In the genomic region with DNA sequence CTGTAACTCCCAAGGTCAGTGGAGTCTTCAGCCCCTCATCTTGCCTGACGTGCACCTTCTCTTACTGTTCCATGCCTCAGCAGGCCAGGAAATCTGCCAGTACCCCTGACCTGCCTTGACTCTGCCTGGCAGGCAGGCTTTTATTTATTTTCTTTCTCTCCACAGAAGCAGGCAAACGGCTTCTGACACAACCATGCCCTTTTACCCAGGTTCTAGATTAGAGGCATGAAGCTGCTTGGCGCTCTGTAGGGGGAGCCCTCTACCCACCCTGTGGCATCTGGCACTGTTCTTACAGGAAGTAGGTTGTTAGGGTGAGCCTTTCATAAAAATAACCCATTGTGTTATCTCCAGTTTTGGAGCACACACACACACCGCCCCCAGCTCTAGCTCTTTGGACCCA, we compare ENCODE assay signal across 9 mouse cellular contexts. TPM values are rescaled to one million over a fixed set of nuclear protein-coding genes. Genes with fewer than 3 reads are reported as not detected.
DNase-seq lines count a peak whose midpoint lies in the region; ATAC-seq lines count a peak whose summit lies in the region.
"Had no signal": no experiment of that assay in that cellular context is flagged by ENCODE, and none has a peak within 500 bp of the region (broad histone marks: within the 10 kb centered on the region; RNA-seq: fewer than 3 reads in every experiment).

No protein-coding gene starts in this region.

- H3K4me3 ChIP-seq in forebrain, embryonic 11.5 days (ENCODE audit: low read depth, low read length), result no peak overlapping the region
- H3K4me3 ChIP-seq: embryonic facial prominence, embryonic 13.5 days; liver, embryonic 15.5 days had no signal

- peaks cover 3% of the 10 kb centered on the region for H3K4me1 ChIP-seq in forebrain, embryonic 11.5 days (replicated peaks; ENCODE audit: control insufficient read depth, insufficient read depth, low read length)

- intact Hi-C loops in left cerebral cortex, postnatal 14 days (cut with DNase I), result no loop called here

- no peak overlapping the region for H3K4me2 ChIP-seq in forebrain, embryonic 11.5 days (ENCODE audit: low read depth, low read length, severe bottlenecking)
- H3K4me2 ChIP-seq: embryonic facial prominence, embryonic 13.5 days; liver, embryonic 15.5 days had no signal

- peak; percentile 29 to 34 for DNase-seq in spleen, postnatal 36 days (ENCODE audit: low spot score in 2 of 2)
- DNase-seq in spleen, postnatal 4 days (ENCODE audit: low spot score in 2 of 2), result no peak
- peak; percentile 77 for DNase-seq in adrenal gland, postnatal 14 days
- peak; percentile 24 for DNase-seq in kidney, postnatal 10 days
- DNase-seq in thymus, postnatal 36 days, result peak; percentile 37 to 55
- DNase-seq in left cerebral cortex, postnatal 14 days (ENCODE audit: low spot score in 2 of 2), result no peak
- DNase-seq in forebrain, embryonic 11.5 days (ENCODE audit: low spot score), result no peak

- H3K9me3 ChIP-seq in forebrain, embryonic 11.5 days (ENCODE audit: control insufficient read depth, low read length), result no peaks in the 10 kb centered on the region
- H3K9me3 ChIP-seq: embryonic facial prominence, embryonic 13.5 days; liver, embryonic 15.5 days had no signal

- no peak overlapping the region for H3K27ac ChIP-seq in forebrain, embryonic 11.5 days (ENCODE audit: low read depth, low read length)
- H3K27ac ChIP-seq: embryonic facial prominence, embryonic 13.5 days; liver, embryonic 15.5 days had no signal

- 86% methylated on average over 4 of the region's 4 CpGs for WGBS in forebrain, embryonic 11.5 days

- ATAC-seq in forebrain, embryonic 11.5 days (replicated peaks; ENCODE audit: low FRiP score), result no peak

- no peaks in the 10 kb centered on the region for H3K27me3 ChIP-seq in forebrain, embryonic 11.5 days (ENCODE audit: control insufficient read depth, insufficient read depth, low read length)
- H3K27me3 ChIP-seq: embryonic facial prominence, embryonic 13.5 days; liver, embryonic 15.5 days had no signal

- H3K9ac ChIP-seq in forebrain, embryonic 11.5 days (ENCODE audit: low read length), result no peak overlapping the region
- H3K9ac ChIP-seq: embryonic facial prominence, embryonic 13.5 days; liver, embryonic 15.5 days had no signal

- peaks cover 17% of the 10 kb centered on the region for H3K36me3 ChIP-seq in forebrain, embryonic 11.5 days (ENCODE audit: control insufficient read depth, insufficient read depth, low read length)

RNA-seq across cellular contexts. Expression of gene Dynlrb1, which starts 4.6 kb away (rescaled TPM):
- 357 and 369 TPM in 2 replicates for total RNA-seq in adrenal gland, postnatal 14 days (2021)
- 100 to 1,000 TPM; 329 to 335 TPM for total RNA-seq in left cerebral cortex, postnatal 14 days (2021)
- polyA plus RNA-seq in forebrain, embryonic 11.5 days (2014; fragmentation: Nextera tagmentation; extraction: Ambion mirVana), result 460 and 463 TPM in 2 replicates

RNA-seq across cellular contexts. Expression of gene Map1lc3a, which starts 35.2 kb away (rescaled TPM):
- 575 and 582 TPM in 2 replicates for total RNA-seq in adrenal gland, postnatal 14 days (2021)
- total RNA-seq in left cerebral cortex, postnatal 14 days (2021), result 100 to 1,000 TPM; 435 to 436 TPM
- polyA plus RNA-seq in forebrain, embryonic 11.5 days (2014; fragmentation: Nextera tagmentation; extraction: Ambion mirVana), result 129 and 148 TPM in 2 replicates

Comparison
In these comparisons a context has a peak if more than half of its experiments do, and no peak if none do; other contexts are left out.
1. DNase-seq: peak in spleen, postnatal 36 days (2 of 2), adrenal gland, postnatal 14 days (single experiment), kidney, postnatal 10 days (single experiment) and thymus, postnatal 36 days (2 of 2); none in spleen, postnatal 4 days (0 of 2), left cerebral cortex, postnatal 14 days (0 of 2) and forebrain, embryonic 11.5 days (single experiment).